ENCODE assay signal across 14 mouse cellular contexts in genomic region chr1:183763864-183764726, GRCm38 (mm10).
DNase-seq lines count a peak whose midpoint lies in the region; ATAC-seq and TF ChIP-seq lines count a peak whose summit lies in the region.
"Had no signal": no experiment of that assay in that cellular context is flagged by ENCODE, and none has a peak within 500 bp of the region (broad histone marks: within the 10 kb centered on the region; RNA-seq: fewer than 3 reads in every experiment).

No protein-coding gene starts in this region.

- DNase-seq in 416B (ENCODE audit: low read depth): peak; percentile 13
- DNase-seq in MEL (ENCODE audit: low read depth, low spot score): peak; percentile 10
- peak; percentile 59 to 67 for DNase-seq in kidney, postnatal 4 days
- DNase-seq in limb, embryonic 10.5 days (ENCODE audit: low spot score): no peak
- DNase-seq in cerebellum, adult 9-10 months: no peak
- DNase-seq in thymus, postnatal 14 days: no peak
- DNase-seq: adrenal gland, postnatal 10 days; cerebellum, adult 9-11 months; thymus, postnatal 4 days had no signal

- no peak overlapping the region for H3K4me3 ChIP-seq in MEL (ENCODE audit: control insufficient read depth in 1 of 2, insufficient read depth in 1 of 2, low read depth in 2 of 2, low read length in 2 of 2)
- no peak overlapping the region for H3K4me3 ChIP-seq in intestine, embryonic 16.5 days (ENCODE audit: low read length)
- no peak overlapping the region for H3K4me3 ChIP-seq in limb, embryonic 10.5 days
- H3K4me3 ChIP-seq: hindbrain, embryonic 12.5 days; neural tube, embryonic 12.5 days had no signal

- no peaks in the 10 kb centered on the region for H3K79me2 ChIP-seq in MEL (ENCODE audit: control insufficient read depth, insufficient read depth, low read length, poor library complexity)

- TF ChIP-seq CTCF in MEL (IDR thresholded peaks at IDR 0.05 in 2 of 3, conservative IDR thresholded peaks at IDR 0.05 in 1 of 3; ENCODE audit: control insufficient read depth in 1 of 3, insufficient read depth in 1 of 3, low read depth in 2 of 3, low read length in 3 of 3, poor library complexity in 1 of 3, severe bottlenecking in 1 of 3): no peak

- H3K9ac ChIP-seq in MEL (ENCODE audit: control insufficient read depth, low read depth, low read length, poor library complexity, severe bottlenecking): no peak overlapping the region
- no peak overlapping the region for H3K9ac ChIP-seq in intestine, embryonic 16.5 days (ENCODE audit: low read depth, low read length)
- H3K9ac ChIP-seq: hindbrain, embryonic 12.5 days; neural tube, embryonic 12.5 days had no signal

- WGBS in intestine, embryonic 16.5 days: 60% methylated on average over 11 of the region's 11 CpGs
- 84% methylated on average over 11 of the region's 11 CpGs for WGBS in limb, embryonic 10.5 days

- H3K36me3 ChIP-seq in MEL (ENCODE audit: control insufficient read depth in 1 of 2, insufficient read depth in 2 of 2, low read length in 2 of 2): no peaks in the 10 kb centered on the region
- no peaks in the 10 kb centered on the region for H3K36me3 ChIP-seq in intestine, embryonic 16.5 days (ENCODE audit: control insufficient read depth, insufficient read depth, low read length)
- no peaks in the 10 kb centered on the region for H3K36me3 ChIP-seq in limb, embryonic 10.5 days
- H3K36me3 ChIP-seq: G1E; hindbrain, embryonic 12.5 days; neural tube, embryonic 12.5 days had no signal

- H3K27ac ChIP-seq in MEL (ENCODE audit: control insufficient read depth, low read depth, low read length): no peak overlapping the region
- peak overlapping the region; percentile 1; the same call in 1 of the 2 replicates for H3K27ac ChIP-seq in intestine, embryonic 16.5 days (ENCODE audit: low read length)
- no peak overlapping the region for H3K27ac ChIP-seq in limb, embryonic 10.5 days
- H3K27ac ChIP-seq: hindbrain, embryonic 12.5 days; neural tube, embryonic 12.5 days had no signal

- no peaks in the 10 kb centered on the region for H3K4me1 ChIP-seq in MEL (ENCODE audit: control insufficient read depth in 1 of 2, insufficient read depth in 2 of 2, low read length in 2 of 2)
- H3K4me1 ChIP-seq in intestine, embryonic 16.5 days (ENCODE audit: control insufficient read depth, insufficient read depth, low read length): no peaks in the 10 kb centered on the region
- no peaks in the 10 kb centered on the region for H3K4me1 ChIP-seq in limb, embryonic 10.5 days
- H3K4me1 ChIP-seq: hindbrain, embryonic 12.5 days; neural tube, embryonic 12.5 days had no signal

- ATAC-seq in intestine, embryonic 16.5 days: peak; percentile 99
- no peak for ATAC-seq in megakaryocyte progenitor cell, adult 5-6 weeks (replicated peaks; ENCODE audit: poor library complexity)

- no peak for TF ChIP-seq POLR2A in MEL (IDR thresholded peaks at IDR 0.05; ENCODE audit: control insufficient read depth in 1 of 2, insufficient read depth in 1 of 2, low read depth in 1 of 2, low read length in 2 of 2, poor library complexity in 1 of 2)

- no peak for TF ChIP-seq EP300 in MEL (IDR thresholded peaks at IDR 0.05; ENCODE audit: low read depth in 1 of 2, low read length in 2 of 2)

- H3K4me2 ChIP-seq in intestine, embryonic 16.5 days (ENCODE audit: low read depth, low read length): no peak overlapping the region
- H3K4me2 ChIP-seq: hindbrain, embryonic 12.5 days; neural tube, embryonic 12.5 days had no signal

- no peaks in the 10 kb centered on the region for H3K9me3 ChIP-seq in MEL (replicated peaks; ENCODE audit: insufficient read depth, low read length)
- no peaks in the 10 kb centered on the region for H3K9me3 ChIP-seq in intestine, embryonic 16.5 days (ENCODE audit: control insufficient read depth, low read length)
- no peaks in the 10 kb centered on the region for H3K9me3 ChIP-seq in limb, embryonic 10.5 days (replicated peaks)
- H3K9me3 ChIP-seq: hindbrain, embryonic 12.5 days; neural tube, embryonic 12.5 days had no signal

- H3K27me3 ChIP-seq in MEL (ENCODE audit: control insufficient read depth in 1 of 2, insufficient read depth in 2 of 2, low read length in 2 of 2): no peaks in the 10 kb centered on the region
- no peaks in the 10 kb centered on the region for H3K27me3 ChIP-seq in intestine, embryonic 16.5 days (replicated peaks; ENCODE audit: control insufficient read depth, insufficient read depth, low read length)
- H3K27me3 ChIP-seq in limb, embryonic 10.5 days (ENCODE audit: low read depth, poor library complexity, severe bottlenecking): no peaks in the 10 kb centered on the region
- H3K27me3 ChIP-seq: hindbrain, embryonic 12.5 days; neural tube, embryonic 12.5 days had no signal

- no peak for TF ChIP-seq RAD21 in MEL (IDR thresholded peaks at IDR 0.05; ENCODE audit: low read depth, low read length)

TF ChIP-seq in MEL, 35 proteins besides CTCF, POLR2A, EP300 and RAD21:
- no peak for TF ChIP-seq JUND (IDR thresholded peaks at IDR 0.05; ENCODE audit: low read depth, low read length)
- no peak for TF ChIP-seq MAFK (IDR thresholded peaks at IDR 0.05; ENCODE audit: borderline replicate concordance, low read depth, low read length)
- no peak for TF ChIP-seq NELFE (IDR thresholded peaks at IDR 0.05; ENCODE audit: low read depth, low read length)
- TF ChIP-seq UBTF (IDR thresholded peaks at IDR 0.05; ENCODE audit: borderline replicate concordance, insufficient read depth, low read depth, low read length): no peak
- no peak for TF ChIP-seq CHD1 (IDR thresholded peaks at IDR 0.05; ENCODE audit: low read depth, low read length)
- no peak for TF ChIP-seq ZMIZ1 (IDR thresholded peaks at IDR 0.05; ENCODE audit: low read depth, low read length)
- TF ChIP-seq USF1 (IDR thresholded peaks at IDR 0.05; ENCODE audit: low read depth, low read length): no peak
- no peak for TF ChIP-seq MAX (IDR thresholded peaks at IDR 0.05; ENCODE audit: low read length)
- TF ChIP-seq GABPA (IDR thresholded peaks at IDR 0.05; ENCODE audit: low read depth, low read length): no peak
- TF ChIP-seq GATA1 (IDR thresholded peaks at IDR 0.05; ENCODE audit: low read depth, low read length): no peak
- no peak for TF ChIP-seq ETS1 (IDR thresholded peaks at IDR 0.05; ENCODE audit: low read depth, low read length)
- TF ChIP-seq ZNF384 (IDR thresholded peaks at IDR 0.05; ENCODE audit: low read depth, low read length): no peak
- no peak for TF ChIP-seq POLR2AphosphoS5 (IDR thresholded peaks at IDR 0.05; ENCODE audit: borderline replicate concordance, low read depth, low read length)
- no peak for TF ChIP-seq TBP (IDR thresholded peaks at IDR 0.05; ENCODE audit: low read depth, low read length)
- TF ChIP-seq E2F4 (IDR thresholded peaks at IDR 0.05; ENCODE audit: borderline replicate concordance, low read depth, low read length): no peak
- TF ChIP-seq USF2 (IDR thresholded peaks at IDR 0.05; ENCODE audit: borderline replicate concordance in 1 of 2, insufficient read depth in 1 of 2, low read depth in 1 of 2, low read length in 2 of 2): no peak

Comparison
In these comparisons a context has a peak if more than half of its experiments do, and no peak if none do; other contexts are left out.
1. DNase-seq: peak in 416B (single experiment), MEL (single experiment) and kidney, postnatal 4 days (2 of 2); none in limb, embryonic 10.5 days (single experiment), cerebellum, adult 9-10 months (single experiment) and thymus, postnatal 14 days (single experiment).